Mouse (Mus musculus) forebrain, postnatal 0 days (tissue): ENCODE data around the gene Bola2. TPM values are rescaled to one million over a fixed set of nuclear protein-coding genes. Genes with fewer than 3 reads are reported as not detected.

Experiments
- ATAC-seq: fragments of 200-750 bp; cut with Nextera tagmentation; 2 replicates; pipeline ENCODE4 v1.8.0; 2017; ENCODE audit warnings: mild to moderate bottlenecking, moderate library complexity
- DNase-seq: peaks from one replicate; pipeline ENCODE4 v3.0.0-alpha.2; 2015
- H3K27ac ChIP-seq: fragments of 300-500 bp; sonication (generic); 2 replicates; pipeline ENCODE4 v1.5.1; 2014; ENCODE audit warnings: low read depth, mild to moderate bottlenecking, antibody characterized with exemption, low read length, moderate library complexity, mixed read lengths
- H3K27me3 ChIP-seq: fragments of 300-500 bp; sonication (generic); 2 replicates; pipeline ENCODE4 v1.6.1; 2014; ENCODE audit warnings: mild to moderate bottlenecking, low read length, mixed read lengths; ENCODE audit not compliant: insufficient read depth
- H3K36me3 ChIP-seq: fragments of 300-500 bp; sonication (generic); 2 replicates; pipeline ENCODE4 v1.6.1; 2014; ENCODE audit warnings: mild to moderate bottlenecking, moderate library complexity; ENCODE audit not compliant: insufficient read depth
- H3K4me1 ChIP-seq: fragments of 300-500 bp; sonication (generic); 2 replicates; pipeline ENCODE4 v1.6.1; 2014; ENCODE audit warnings: antibody characterized with exemption; ENCODE audit not compliant: insufficient read depth
- H3K4me2 ChIP-seq: fragments of 300-500 bp; sonication (generic); 2 replicates; pipeline ENCODE4 v1.6.1; 2014; ENCODE audit warnings: low read depth, mild to moderate bottlenecking, moderate library complexity
- H3K4me3 ChIP-seq: fragments of 300-500 bp; sonication (generic); 2 replicates; pipeline ENCODE4 v1.5.1; 2014; ENCODE audit warnings: low read depth, low read length, mixed read lengths
- H3K9ac ChIP-seq: fragments of 300-500 bp; sonication (generic); 2 replicates; pipeline ENCODE4 v1.6.1; 2014; ENCODE audit warnings: mild to moderate bottlenecking
- H3K9me3 ChIP-seq: fragments of 300-500 bp; sonication (generic); 2 replicates; pipeline ENCODE4 v1.6.1; 2016; ENCODE audit warnings: low read length
- CTCF ChIP-seq: sonication (generic); IDR thresholded peaks from 2 replicates; pipeline ENCODE4 v1.5.1; 2016; ENCODE audit warnings: antibody characterized with exemption, control low read depth, low read depth
- WGBS: fragments of 180-500 bp; shearing (Covaris S2); extraction: QIAGEN DNeasy Blood & Tissue Kit; methylation state at CpG from one replicate; pipeline ENCODE4 v1.1.7; 2014; 5-methylcytosine and 5-hydroxymethylcytosine counted together
- polyA plus RNA-seq: library from polyadenylated mRNA; unstranded; fragments of >200 nt; fragmentation: Nextera tagmentation; extraction: Ambion mirVana; gene quantifications from 2 replicates; pipeline ENCODE4 v1.2.1, GENCODE M21; 2015
- total RNA-seq: library from RNA; depleted of rRNA; stranded (reverse); fragments of >200 nt; gene quantifications from 2 replicates; pipeline ENCODE4 v1.2.3, GENCODE M21; 2014

Bola2 gene
- total and polyA plus RNA-seq, 2 experiments from 2014 or later: 115 to 139 TPM

GRCm38 (mm10) chr7:126695631-126696207 is 518 bp downstream of the Bola2 start, which contains the start of gene Slx1b:
Slx1b (minus strand) TSS chr7:126695784.
- H3K27ac ChIP-seq: peak within 1 kb of the TSS; percentile 87
- H3K36me3 ChIP-seq: peaks cover 40% of the 10 kb centered on the region
- peaks cover 16% of the 10 kb centered on the region for H3K4me1 ChIP-seq
- DNase-seq (peak; percentile 98), ATAC-seq (peak; percentile 98)
- H3K9ac ChIP-seq: peak within 1 kb of the TSS; percentile 79
- H3K9me3 ChIP-seq: no peaks in the 10 kb centered on the region
- H3K27me3 ChIP-seq: no peaks in the 10 kb centered on the region
- TF ChIP-seq CTCF: peak; percentile 97
- H3K4me3 ChIP-seq: peak within 1 kb of the TSS; percentile 66
- H3K4me2 ChIP-seq: peak within 1 kb of the TSS; percentile 88
- under 1% methylated on average over 40 of the region's 40 CpGs for WGBS

DNA sequence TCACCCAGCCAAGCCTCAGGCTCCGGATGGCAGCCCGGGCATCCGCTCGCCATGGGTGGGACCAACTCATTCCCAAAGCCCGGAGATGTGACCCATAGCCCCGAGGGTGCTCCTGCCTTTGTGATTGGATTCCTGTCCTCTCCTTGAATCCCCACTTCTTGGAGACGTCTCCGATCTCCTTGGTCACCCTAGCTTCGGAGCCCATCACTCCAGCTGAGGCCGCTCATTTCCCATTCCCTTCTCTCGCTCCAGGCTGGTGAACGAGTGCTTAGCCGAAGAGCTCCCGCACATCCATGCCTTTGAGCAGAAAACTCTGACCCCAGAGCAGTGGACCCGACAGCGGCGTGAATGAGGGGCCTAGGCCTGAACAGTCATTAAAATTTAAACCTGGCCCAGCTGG is 1.1 kb downstream of the Bola2 start:
- TF ChIP-seq CTCF: no peak
- H3K9me3 ChIP-seq: no peaks in the 10 kb centered on the region
- peaks cover 16% of the 10 kb centered on the region for H3K4me1 ChIP-seq
- peak overlapping the region; percentile 79 for H3K9ac ChIP-seq
- H3K27me3 ChIP-seq: no peaks in the 10 kb centered on the region
- H3K36me3 ChIP-seq: peaks cover 35% of the 10 kb centered on the region
- no peak for ATAC-seq
- peak overlapping the region; percentile 88 for H3K4me2 ChIP-seq
- WGBS: 3% methylated on average over 17 of the region's 17 CpGs
- peak overlapping the region; percentile 75 for H3K27ac ChIP-seq
- peak; percentile 24 for DNase-seq
- peak overlapping the region; percentile 66 for H3K4me3 ChIP-seq

DNA sequence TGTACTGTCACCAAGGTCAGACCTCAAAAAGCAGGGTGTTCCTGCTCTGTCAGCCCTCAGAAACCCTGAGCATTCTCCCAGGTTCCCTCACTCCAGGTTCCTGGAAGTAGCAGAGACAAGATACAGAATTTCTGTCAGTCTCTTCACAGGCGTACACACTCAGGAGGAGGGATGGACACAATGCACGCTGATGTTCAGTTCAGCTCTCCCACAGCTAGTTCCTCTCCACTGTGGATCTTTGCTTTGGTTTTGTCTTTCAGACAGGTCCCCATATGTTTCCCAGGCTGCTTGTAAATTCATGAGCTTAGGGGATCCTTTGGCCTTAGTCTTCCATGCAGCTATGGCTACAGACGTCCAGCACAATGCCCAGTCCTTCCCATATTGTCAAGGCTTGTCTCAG is 1.7 kb downstream of the Bola2 start:
- peak overlapping the region; percentile 66 for H3K4me3 ChIP-seq
- peaks cover 19% of the 10 kb centered on the region for H3K4me1 ChIP-seq
- H3K9ac ChIP-seq: peak overlapping the region; percentile 79; the same call in 1 of the 2 replicates

GRCm38 (mm10) chr7:126697838-126698237 is 2.6 kb downstream of the Bola2 start:
- Histone ChIP-seq H3K9me3 (no peaks in the 10 kb centered on the region), H3K27ac (no peak overlapping the region), H3K36me3 (peaks cover 26% of the 10 kb centered on the region), H3K4me3 (no peak overlapping the region), H3K4me2 (no peak overlapping the region), H3K9ac (no peak overlapping the region), H3K27me3 (no peaks in the 10 kb centered on the region), H3K4me1 (peaks cover 25% of the 10 kb centered on the region)
- WGBS: 95% methylated on average over 8 of the region's 8 CpGs
- DNase-seq (no peak), ATAC-seq (no peak)
- TF ChIP-seq CTCF: no peak

More for the DNA sequence above, 1.7 kb downstream of the Bola2 start:
- no peaks in the 10 kb centered on the region for H3K27me3 ChIP-seq
- ATAC-seq (no peak), DNase-seq (no peak)
- peak overlapping the region; percentile 88 for H3K4me2 ChIP-seq
- H3K36me3 ChIP-seq: peaks cover 31% of the 10 kb centered on the region
- H3K9me3 ChIP-seq: no peaks in the 10 kb centered on the region
- WGBS: 76% methylated on average over 3 of the region's 3 CpGs
- TF ChIP-seq CTCF: no peak
- H3K27ac ChIP-seq: no peak overlapping the region; the same call in 1 of the 2 replicates

GRCm38 (mm10) chr7:126700063-126701015 is 5.1 kb downstream of the Bola2 start:
- TF ChIP-seq CTCF: no peak
- whole genome bisulfite sequencing: 84% methylated on average over 25 of the region's 25 CpGs

DNA sequence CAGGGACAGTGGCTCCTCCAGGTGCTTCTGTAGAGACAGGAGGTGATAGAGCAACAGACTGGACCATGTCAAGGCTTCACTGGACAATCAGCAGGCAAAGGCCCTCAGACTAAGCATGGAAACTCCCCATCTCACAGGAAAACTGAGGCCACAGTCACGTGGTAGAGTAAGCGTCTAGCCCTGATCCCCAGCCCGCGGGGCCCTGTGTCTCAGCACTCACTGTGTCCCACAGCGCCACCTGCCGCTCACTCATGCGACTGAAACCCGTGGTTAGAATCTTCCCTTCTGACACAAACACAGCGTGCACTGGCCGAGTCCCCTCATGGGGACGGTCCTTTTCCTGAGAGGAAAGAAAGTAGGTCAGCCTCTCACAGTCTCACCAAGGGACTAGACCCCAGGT is 5.9 kb downstream of the Bola2 start:
- DNase-seq: peak; percentile 90
- ATAC-seq: peak; percentile 63
- TF ChIP-seq CTCF: peak; percentile 90
- Histone ChIP-seq H3K4me1 (peaks cover 21% of the 10 kb centered on the region), H3K27me3 (no peaks in the 10 kb centered on the region), H3K4me3 (no peak overlapping the region), H3K36me3 (peaks cover 26% of the 10 kb centered on the region), H3K27ac (no peak overlapping the region), H3K9me3 (no peaks in the 10 kb centered on the region), H3K4me2 (peak overlapping the region; percentile 26), H3K9ac (peak overlapping the region; percentile 37)
- 2% methylated on average over 11 of the region's 11 CpGs for WGBS

More at GRCm38 (mm10) chr7:126700063-126701015, 5.1 kb downstream of the Bola2 start:
- no peak for ATAC-seq
- no peak overlapping the region for H3K27ac ChIP-seq
- no peak overlapping the region; the same call in 1 of the 2 replicates for H3K4me2 ChIP-seq
- H3K9ac ChIP-seq: 0 out of 2 replicates have a peak overlapping the region, but pooled peaks have one; percentile 18
- H3K36me3 ChIP-seq: peaks cover 26% of the 10 kb centered on the region
- DNase-seq: no peak
- H3K9me3 ChIP-seq: no peaks in the 10 kb centered on the region
- no peak overlapping the region for H3K4me3 ChIP-seq
- H3K4me1 ChIP-seq: peaks cover 21% of the 10 kb centered on the region
- H3K27me3 ChIP-seq: no peaks in the 10 kb centered on the region
